In the genomic region with DNA sequence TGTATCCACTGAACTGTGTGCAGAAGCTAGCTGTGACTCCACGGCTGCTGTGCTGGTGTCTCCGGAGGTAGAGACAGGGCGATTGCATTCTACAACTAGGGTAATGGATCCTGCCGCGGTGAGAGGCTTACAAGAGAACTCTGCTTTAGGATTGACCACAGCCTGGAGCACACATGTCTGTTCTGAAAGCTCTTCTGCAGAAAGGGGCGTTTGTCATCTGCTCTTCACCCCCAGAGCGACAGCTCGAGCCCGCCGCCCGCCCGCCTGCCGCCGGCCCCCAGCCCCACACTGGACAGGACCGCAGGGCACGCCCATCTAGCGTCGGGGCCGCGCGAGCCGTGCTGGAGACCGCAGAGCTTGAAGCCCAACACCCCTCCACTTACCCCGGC, we compare ENCODE assay signal across 8 mouse cellular contexts. TPM values are rescaled to one million over a fixed set of nuclear protein-coding genes. Genes with fewer than 3 reads are reported as not detected.
DNase-seq lines count a peak whose midpoint lies in the region; ATAC-seq and TF ChIP-seq lines count a peak whose summit lies in the region.

No protein-coding gene starts in this region.

- intact Hi-C loops in heart, adult 2 months (cut with DNase I): loop anchor here (1.0 to 10.0 kb wide), 4 partner anchors 43 to 154 kb away; partner anchors contain the start of genes Pigp and Ttc3

- H3K79me2 ChIP-seq in heart, adult 2 months (replicated peaks; ENCODE audit: control insufficient read depth, insufficient read depth, low read length): peaks cover 1% of the 10 kb centered on the region; the same call in 1 of the 2 replicates
- peaks cover 7% of the 10 kb centered on the region for H3K79me2 ChIP-seq in CH12.LX (replicated peaks; ENCODE audit: control insufficient read depth, extremely low read depth, insufficient read depth, poor library complexity, severe bottlenecking)

- no peak for TF ChIP-seq POLR2A in heart, adult 2 months (IDR thresholded peaks at IDR 0.05; ENCODE audit: insufficient read depth, low read depth, low read length)
- TF ChIP-seq POLR2A in CH12.LX (IDR thresholded peaks at IDR 0.05; ENCODE audit: low read depth, low read length): no peak

- in situ Hi-C loops in CH12.LX (cut with MboI; ENCODE audit: low pct_ligation_motif_present, low pct_unique_long_range_greater_than_20kb, low sequenced_read_pairs): no loop called here

- peaks cover 4% of the 10 kb centered on the region; the same call in 1 of the 2 replicates for H3K36me3 ChIP-seq in heart, adult 2 months (ENCODE audit: control insufficient read depth, insufficient read depth, low read length)
- H3K36me3 ChIP-seq in CH12.LX (replicated peaks in 1 of 2; ENCODE audit: control insufficient read depth in 1 of 2, insufficient read depth in 1 of 2, low read length in 1 of 2): peaks cover 0 to 27% of the 10 kb centered on the region in 2 experiments
- no peaks in the 10 kb centered on the region for H3K36me3 ChIP-seq in forebrain, embryonic 14.5 days (ENCODE audit: control insufficient read depth, insufficient read depth, low read length)
- no peaks in the 10 kb centered on the region for H3K36me3 ChIP-seq in liver, embryonic 16.5 days (ENCODE audit: control insufficient read depth, insufficient read depth)

- DNase-seq in heart, adult 2 months: no peak
- no peak for DNase-seq in heart, postnatal 4 days
- peak; percentile 50 for DNase-seq in CH12.LX (ENCODE audit: extremely low read depth)
- peak; percentile 24 for DNase-seq in forebrain, embryonic 14.5 days (ENCODE audit: low spot score)
- no peak for DNase-seq in cerebellum, postnatal 14 days
- DNase-seq in adrenal gland, adult 2 months: no peak
- no peak for DNase-seq in ovary, postnatal 36 days (ENCODE audit: low spot score)

- H3K9me3 ChIP-seq in CH12.LX (replicated peaks; ENCODE audit: low read length): no peaks in the 10 kb centered on the region
- no peaks in the 10 kb centered on the region for H3K9me3 ChIP-seq in forebrain, embryonic 14.5 days (replicated peaks; ENCODE audit: control insufficient read depth, low read length)
- H3K9me3 ChIP-seq in liver, embryonic 16.5 days (replicated peaks; ENCODE audit: control insufficient read depth, low read length): no peaks in the 10 kb centered on the region

- TF ChIP-seq CTCF in heart, adult 2 months (IDR thresholded peaks at IDR 0.05): no peak
- no peak for TF ChIP-seq CTCF in CH12.LX (conservative IDR thresholded peaks at IDR 0.05 in 1 of 2, IDR thresholded peaks at IDR 0.05 in 1 of 2; ENCODE audit: low read depth in 2 of 2, low read length in 2 of 2)

- dilution Hi-C loops in CH12.LX (cut with MboI; ENCODE audit: extremely low pct_ligation_motif_present, extremely low pct_unique_long_range_greater_than_20kb, low sequenced_read_pairs): no loop called here

- under 1% methylated on average over 24 of the region's 24 CpGs for WGBS in heart, adult 2 months
- 0% methylated on average over 24 of the region's 24 CpGs for WGBS in forebrain, embryonic 14.5 days
- 0% methylated on average over 24 of the region's 24 CpGs for WGBS in liver, embryonic 16.5 days (ENCODE audit: insufficient replicate concordance)

- peak overlapping the region; percentile 84 for H3K9ac ChIP-seq in heart, adult 2 months (ENCODE audit: low read depth, low read length)
- peak overlapping the region; percentile 68 for H3K9ac ChIP-seq in CH12.LX (ENCODE audit: insufficient read depth, low read depth)
- peak overlapping the region; percentile 80 for H3K9ac ChIP-seq in forebrain, embryonic 14.5 days (ENCODE audit: low read length)
- H3K9ac ChIP-seq in liver, embryonic 16.5 days (ENCODE audit: low read depth, low read length): peak overlapping the region; percentile 88

- peaks cover 9% of the 10 kb centered on the region for H3K4me1 ChIP-seq in heart, adult 2 months (ENCODE audit: control insufficient read depth, insufficient read depth, low read length)
- peaks cover 9 to 46% of the 10 kb centered on the region in 2 experiments for H3K4me1 ChIP-seq in CH12.LX (ENCODE audit: control insufficient read depth in 1 of 2, insufficient read depth in 2 of 2)
- H3K4me1 ChIP-seq in forebrain, embryonic 14.5 days (ENCODE audit: control insufficient read depth, insufficient read depth, low read length): peaks cover 12% of the 10 kb centered on the region
- peaks cover 25% of the 10 kb centered on the region for H3K4me1 ChIP-seq in liver, embryonic 16.5 days (ENCODE audit: control insufficient read depth, low read depth, low read length)

- no peak for TF ChIP-seq RAD21 in CH12.LX (IDR thresholded peaks at IDR 0.05; ENCODE audit: low read depth, low read length)

- TF ChIP-seq EP300 in heart, adult 2 months (IDR thresholded peaks at IDR 0.05; ENCODE audit: insufficient read depth, low read depth, low read length): no peak
- TF ChIP-seq EP300 in CH12.LX (IDR thresholded peaks at IDR 0.05; ENCODE audit: low read length): peak; percentile 6; the same call in 1 of the 2 replicates

- H3K4me2 ChIP-seq in CH12.LX (ENCODE audit: insufficient read depth, low read depth, poor library complexity, severe bottlenecking): peak overlapping the region; percentile 85
- peak overlapping the region; percentile 45 for H3K4me2 ChIP-seq in forebrain, embryonic 14.5 days (ENCODE audit: low read length)
- peak overlapping the region; percentile 80 for H3K4me2 ChIP-seq in liver, embryonic 16.5 days (ENCODE audit: low read depth, low read length)

- ATAC-seq in forebrain, embryonic 14.5 days: peak; percentile 70
- ATAC-seq in liver, embryonic 16.5 days (ENCODE audit: low read depth): peak; percentile 42

- H3K27ac ChIP-seq in heart, adult 2 months: peak overlapping the region; percentile 98
- peak overlapping the region; percentile 80 for H3K27ac ChIP-seq in CH12.LX (ENCODE audit: insufficient read depth, low read depth)
- H3K27ac ChIP-seq in forebrain, embryonic 14.5 days (ENCODE audit: low read depth, low read length): peak overlapping the region; percentile 93
- H3K27ac ChIP-seq in liver, embryonic 16.5 days (ENCODE audit: low read length): peak overlapping the region; percentile 95

- no peaks in the 10 kb centered on the region for H3K27me3 ChIP-seq in heart, adult 2 months (ENCODE audit: control insufficient read depth, insufficient read depth, low read length)
- H3K27me3 ChIP-seq in CH12.LX (replicated peaks): no peaks in the 10 kb centered on the region
- H3K27me3 ChIP-seq in forebrain, embryonic 14.5 days (replicated peaks; ENCODE audit: control insufficient read depth, insufficient read depth, low read length): no peaks in the 10 kb centered on the region
- no peaks in the 10 kb centered on the region for H3K27me3 ChIP-seq in liver, embryonic 16.5 days (ENCODE audit: control insufficient read depth, insufficient read depth, low read depth, low read length)

- H3K4me3 ChIP-seq in heart, adult 2 months: peak overlapping the region; percentile 93
- peak overlapping the region; percentile 68 to 95 (median 82) for H3K4me3 ChIP-seq in CH12.LX (replicated peaks in 1 of 3; ENCODE audit: low read depth in 2 of 3, low read length in 2 of 3, poor library complexity in 1 of 3)
- H3K4me3 ChIP-seq in forebrain, embryonic 14.5 days (ENCODE audit: low read depth, low read length): peak overlapping the region; percentile 71
- peak overlapping the region; percentile 91 for H3K4me3 ChIP-seq in liver, embryonic 16.5 days (ENCODE audit: low read depth, low read length)

TF ChIP-seq in CH12.LX, 34 proteins besides CTCF, POLR2A, EP300 and RAD21:
- TF ChIP-seq SMC3 (IDR thresholded peaks at IDR 0.05; ENCODE audit: low read depth, low read length): no peak
- TF ChIP-seq PAX5 (IDR thresholded peaks at IDR 0.05; ENCODE audit: low read length): no peak
- TF ChIP-seq MAZ (IDR thresholded peaks at IDR 0.05; ENCODE audit: low read depth, low read length): no peak
- TF ChIP-seq KAT2A (IDR thresholded peaks at IDR 0.05; ENCODE audit: insufficient replicate concordance, low read length): no peak
- 0 out of 2 replicates have a peak, but pooled peaks have one; percentile 16 for TF ChIP-seq MYC (IDR thresholded peaks at IDR 0.05; ENCODE audit: low read depth, low read length)
- TF ChIP-seq TBP (conservative IDR thresholded peaks at IDR 0.05; ENCODE audit: low read depth, low read length): peak; percentile 9; the same call in 1 of the 2 replicates
- no peak for TF ChIP-seq RCOR1 (conservative IDR thresholded peaks at IDR 0.05; ENCODE audit: low read depth, low read length)
- TF ChIP-seq SIN3A (IDR thresholded peaks at IDR 0.05; ENCODE audit: low read length): peak; percentile 59; the same call in 1 of the 2 replicates
- no peak for TF ChIP-seq USF1 (IDR thresholded peaks at IDR 0.05; ENCODE audit: low read depth, low read length)
TF ChIP-seq in CH12.LX: peak in this region for 3.

RNA-seq across cellular contexts. Expression of gene Vps26c, which starts 0.7 kb away (rescaled TPM):
- 10 to 100 TPM; 21.8 to 22.1 TPM for total RNA-seq in heart, adult 2 months (2021)
- 25.7 and 42.8 TPM in 2 replicates for polyA plus RNA-seq in heart, adult 2 months (2012; rRNA removed)
- total RNA-seq in heart, postnatal 4 days (2021): 10 to 100 TPM; 28.7 to 29.8 TPM
- total RNA-seq in CH12.LX (2012; rRNA removed): 46.9 and 47.8 TPM in 2 replicates
- total RNA-seq in CH12.LX (2014; rRNA removed): 74.4 and 75.5 TPM in 2 replicates
- polyA plus RNA-seq in CH12.LX (2012; ENCODE audit: insufficient read length, low read depth): 40.0 and 43.5 TPM in 2 replicates
- polyA plus RNA-seq in forebrain, embryonic 14.5 days (2014; fragmentation: Nextera tagmentation; extraction: Ambion mirVana): 78.7 and 80.7 TPM in 2 replicates
- polyA plus RNA-seq in liver, embryonic 16.5 days (2015; fragmentation: Nextera tagmentation; extraction: Ambion mirVana): 19.4 and 24.0 TPM in 2 replicates
- total RNA-seq in adrenal gland, adult 2 months (2021): 10 to 100 TPM; 53.7 to 58.8 TPM
- polyA plus RNA-seq in adrenal gland, adult 2 months (2012; rRNA removed): 24.1 and 25.1 TPM in 2 replicates

RNA-seq across cellular contexts. Expression of gene Dyrk1a, which starts 43.9 kb away (rescaled TPM):
- 10 to 100 TPM; 74.0 to 80.5 TPM for total RNA-seq in heart, adult 2 months (2021)
- 28.2 and 44.8 TPM in 2 replicates for polyA plus RNA-seq in heart, adult 2 months (2012; rRNA removed)
- 100 to 1,000 TPM; 118 to 135 TPM for total RNA-seq in heart, postnatal 4 days (2021)
- total RNA-seq in CH12.LX (2012; rRNA removed): 32.4 and 36.1 TPM in 2 replicates
- 39.2 and 40.4 TPM in 2 replicates for total RNA-seq in CH12.LX (2014; rRNA removed)
- 42.9 and 53.7 TPM in 2 replicates for polyA plus RNA-seq in CH12.LX (2012; ENCODE audit: insufficient read length, low read depth)
- polyA plus RNA-seq in forebrain, embryonic 14.5 days (2014; fragmentation: Nextera tagmentation; extraction: Ambion mirVana): 14.8 and 15.6 TPM in 2 replicates
- 4.0 TPM in 2 replicates for polyA plus RNA-seq in liver, embryonic 16.5 days (2015; fragmentation: Nextera tagmentation; extraction: Ambion mirVana)
- 10 to 100 TPM; 60.5 to 97.8 TPM for total RNA-seq in adrenal gland, adult 2 months (2021)
- 20.5 and 32.0 TPM in 2 replicates for polyA plus RNA-seq in adrenal gland, adult 2 months (2012; rRNA removed)

Comparison
In these comparisons a context has a peak if more than half of its experiments do, and no peak if none do; other contexts are left out.
1. DNase-seq: peak in CH12.LX (single experiment) and forebrain, embryonic 14.5 days (single experiment); none in heart, adult 2 months (0 of 2), heart, postnatal 4 days (single experiment), cerebellum, postnatal 14 days (0 of 2), adrenal gland, adult 2 months (single experiment) and ovary, postnatal 36 days (single experiment).
2. Peak in every context shown above with its lines, with median percentiles within 50 percentile points of each other: H3K27ac ChIP-seq, H3K4me3 ChIP-seq, H3K9ac ChIP-seq and H3K4me2 ChIP-seq.